Mouse (Mus musculus): ENCODE measurements at regions not wholly inside any gene's neighbourhood (a gene's known extent, or its start where the extent isn't known, plus 50 kb on each side); places are given as distances from the start of the nearest gene placed in this dataset.

DNA sequence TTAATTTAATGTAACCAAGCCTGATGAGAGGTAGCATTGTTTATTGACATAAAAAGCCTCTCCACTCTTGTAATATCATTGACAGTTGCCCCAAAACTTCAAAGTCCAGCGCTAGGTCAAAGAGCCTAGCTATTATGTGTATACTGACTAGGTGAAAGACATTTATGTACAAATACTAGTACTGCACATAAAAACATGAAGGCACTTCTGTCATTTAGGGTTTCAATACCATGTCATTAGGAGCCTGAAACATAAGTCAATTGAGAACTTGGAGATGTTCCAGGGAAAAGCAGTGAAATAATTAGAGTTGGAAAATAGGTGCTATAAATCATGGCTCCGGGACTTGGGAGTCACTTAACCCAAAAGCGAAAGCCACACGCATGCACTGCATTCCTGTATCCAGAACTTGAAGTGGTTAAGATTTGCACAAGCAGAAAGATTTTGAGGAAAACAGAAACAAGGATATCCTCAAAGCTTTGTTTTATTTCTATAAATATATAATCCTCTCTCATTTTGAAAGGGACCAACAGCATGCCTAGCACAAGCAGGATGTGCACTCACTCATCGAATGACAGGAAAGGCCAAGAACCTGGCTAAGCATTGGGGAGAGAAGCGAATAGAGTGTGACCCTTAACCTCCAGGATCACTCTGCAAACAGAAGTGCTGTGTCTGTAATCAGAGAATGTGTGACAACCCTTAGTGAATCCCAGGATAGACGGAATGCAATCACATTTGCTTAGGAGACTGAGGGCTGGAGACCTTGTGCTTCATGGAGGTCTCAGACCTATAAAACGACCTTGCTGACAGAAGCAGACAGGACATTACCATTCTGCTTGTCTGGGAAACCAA lies 176.3 kb upstream of the Crim1 start:
- no peak for DNase-seq (ENCODE audit: low spot score)

- no peak for DNase-seq (ENCODE audit: low spot score)
These were observed 175.7 kb upstream of the Crim1 start for GRCm38 (mm10) chr17:78024356-78024723.

DNA sequence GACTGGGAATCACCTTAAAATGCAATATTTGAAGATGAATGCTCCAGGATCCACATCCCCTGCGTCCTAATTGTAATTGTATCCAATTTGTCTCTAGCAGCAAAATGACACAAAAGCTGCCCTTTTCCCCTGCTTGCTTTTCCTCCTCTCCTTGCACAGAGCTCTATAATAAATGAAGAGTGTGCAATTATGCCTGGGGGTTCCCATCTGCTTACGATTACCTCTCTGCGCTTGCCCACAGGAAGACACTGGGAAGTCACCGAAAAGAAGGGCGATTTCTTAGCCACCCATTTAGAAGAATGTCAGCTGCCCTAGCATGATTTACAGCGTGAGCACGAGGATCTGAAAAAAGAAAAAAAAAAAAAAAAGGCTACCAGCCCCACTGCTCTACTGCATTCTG lies 174.8 kb upstream of the Crim1 start:
- DNase-seq (ENCODE audit: low spot score) = no peak

GRCm38 (mm10) chr17:78035648-78036047 lies 164.4 kb upstream of the Crim1 start:
- DNase-seq (ENCODE audit: low spot score) = no peak

GRCm38 (mm10) chr17:78040338-78040737 lies 159.7 kb upstream of the Crim1 start:
- DNase-seq (ENCODE audit: low spot score) = no peak

DNA sequence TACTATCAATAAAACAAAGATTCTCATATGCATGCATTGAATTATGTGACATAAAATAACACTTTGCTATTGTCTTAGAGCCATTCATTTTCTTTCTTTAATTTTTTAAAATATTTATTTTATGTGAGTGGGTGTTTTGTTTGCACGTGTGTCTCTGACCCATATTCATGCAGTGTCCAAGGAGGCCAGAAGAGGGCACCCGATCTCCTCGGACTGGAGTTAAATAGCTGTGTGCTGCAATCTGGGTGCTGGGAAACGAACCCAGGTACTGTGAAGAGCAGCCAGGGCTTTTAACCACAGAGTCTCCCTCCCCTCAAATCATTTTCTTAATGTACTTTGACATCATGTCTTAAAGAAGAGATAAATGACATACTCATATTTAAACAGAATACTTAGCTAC lies 158.8 kb upstream of the Crim1 start:
- DNase-seq (ENCODE audit: low spot score) = no peak

DNA sequence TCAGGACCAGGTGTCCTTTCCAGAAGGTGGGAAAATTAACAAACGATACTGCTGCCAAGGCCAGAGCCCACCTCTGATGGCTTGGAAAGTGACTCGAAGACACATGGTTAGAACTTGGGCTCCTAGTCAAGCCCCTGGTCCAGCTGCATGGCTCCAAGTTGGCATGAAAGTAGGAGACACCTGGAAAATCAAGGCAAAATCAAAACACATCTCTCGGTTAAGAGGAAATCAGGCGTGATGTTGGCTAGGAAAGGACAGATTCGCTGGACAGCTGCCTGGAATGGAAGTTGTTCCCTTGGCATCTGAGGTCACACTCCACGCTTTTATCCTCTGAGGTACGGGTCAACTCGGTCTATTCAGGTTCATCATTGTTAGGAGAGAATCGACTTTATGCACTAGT lies 150.3 kb upstream of the Crim1 start:
- DNase-seq (ENCODE audit: low spot score) = no peak

- no peak for DNase-seq (ENCODE audit: low spot score)
These were observed 149.8 kb upstream of the Crim1 start for GRCm38 (mm10) chr17:78050203-78050602.

- no peak for DNase-seq (ENCODE audit: low spot score)
These were observed 124.2 kb upstream of the Crim1 start for GRCm38 (mm10) chr17:78075892-78076291.

DNA sequence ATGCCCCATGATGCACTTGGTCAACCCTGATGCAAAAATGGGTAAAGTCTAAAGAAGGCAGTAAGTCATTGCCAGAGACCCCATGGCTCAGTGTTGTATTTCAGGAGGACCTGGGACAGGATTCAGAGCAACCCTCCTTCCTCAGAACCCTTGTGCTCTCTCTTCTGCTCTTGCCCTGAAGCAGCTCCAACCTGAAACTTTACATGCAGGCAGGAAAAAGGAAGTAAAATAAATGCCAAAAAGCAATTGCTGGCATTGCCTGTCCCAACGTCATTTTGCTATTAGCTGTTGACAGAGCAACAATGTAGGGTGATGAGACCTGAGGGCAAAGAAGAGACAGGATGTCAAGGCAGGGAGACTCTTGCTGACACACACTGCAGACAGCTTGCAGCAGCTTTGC lies 121.7 kb upstream of the Crim1 start:
- DNase-seq (ENCODE audit: low spot score) = no peak

GRCm38 (mm10) chr17:78084419-78084818 lies 115.6 kb upstream of the Crim1 start:
- DNase-seq (ENCODE audit: low spot score) = no peak

- peak; percentile 69 for DNase-seq (ENCODE audit: low spot score)
These were observed 113.1 kb upstream of the Crim1 start for GRCm38 (mm10) chr17:78086963-78087362.

DNA sequence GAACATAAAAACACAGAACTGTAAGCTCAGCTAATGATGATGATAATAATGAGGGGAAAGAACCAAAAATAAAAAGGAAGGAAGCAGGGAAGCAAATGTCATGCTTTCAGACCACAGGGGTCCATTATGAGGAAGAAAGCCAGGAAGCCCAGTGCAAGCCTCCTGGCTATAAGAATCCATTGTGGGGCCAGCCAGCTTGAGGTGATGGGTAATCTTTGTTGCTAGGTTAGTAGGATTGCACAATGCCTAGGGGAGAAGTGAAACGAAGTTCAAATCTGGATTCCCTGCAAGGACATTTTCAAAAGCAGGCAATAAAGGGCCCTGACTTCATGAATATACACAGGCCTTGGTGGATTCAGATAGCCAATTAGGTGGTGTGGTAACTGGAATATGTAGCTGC lies 102.3 kb upstream of the Crim1 start:
- DNase-seq (ENCODE audit: low spot score) = no peak

GRCm38 (mm10) chr17:78108793-78109192 lies 91.3 kb upstream of the Crim1 start:
- DNase-seq (ENCODE audit: low spot score) = no peak

GRCm38 (mm10) chr17:78109364-78110222 lies 90.5 kb upstream of the Crim1 start:
- DNase-seq (ENCODE audit: low spot score) = no peak

GRCm38 (mm10) chr17:78132116-78132515 lies 67.9 kb upstream of the Crim1 start:
- no peak for DNase-seq (ENCODE audit: low spot score)

DNA sequence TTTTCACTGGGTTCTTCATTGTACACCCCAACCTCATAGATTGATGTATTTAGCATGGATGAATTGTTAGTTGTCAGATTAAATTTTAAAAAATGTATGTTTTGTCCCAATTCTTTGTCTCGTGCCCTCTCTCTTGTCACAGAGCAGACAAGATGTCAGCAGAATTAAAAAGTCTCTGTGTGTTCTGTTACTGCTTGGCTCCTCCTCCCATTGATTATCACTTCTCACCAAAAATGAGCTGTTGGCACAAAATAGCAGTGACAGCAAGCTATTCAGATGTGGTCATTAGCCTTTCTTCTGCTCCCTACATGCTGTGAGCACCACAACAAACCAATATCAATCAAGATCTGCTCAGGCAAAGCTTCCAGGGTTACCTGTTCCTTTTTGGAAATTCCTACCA lies 62.1 kb upstream of the Crim1 start:
- no peak for DNase-seq (ENCODE audit: low spot score)

GRCm38 (mm10) chr17:78140660-78141059 lies 59.4 kb upstream of the Crim1 start:
- no peak for DNase-seq (ENCODE audit: low spot score)

DNA sequence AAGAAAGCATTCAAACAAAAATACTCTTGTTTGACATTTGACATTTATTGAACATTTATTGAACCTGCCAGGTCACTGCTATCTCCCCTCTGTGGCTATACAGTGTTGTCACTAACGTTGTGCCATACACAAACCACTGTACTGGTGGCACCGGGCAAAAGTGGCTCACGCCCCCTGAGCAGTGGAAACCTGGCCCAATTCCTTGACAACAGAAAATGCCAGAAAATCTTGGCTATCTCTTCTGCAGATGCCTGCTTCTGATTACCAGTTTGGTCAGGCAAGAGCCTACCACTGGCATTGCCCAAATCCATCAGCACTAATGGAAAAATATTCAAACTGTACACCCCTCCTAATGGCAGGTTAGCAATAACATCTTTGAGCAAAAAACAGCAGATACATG lies 58.9 kb upstream of the Crim1 start:
- no peak for DNase-seq (ENCODE audit: low spot score)

DNA sequence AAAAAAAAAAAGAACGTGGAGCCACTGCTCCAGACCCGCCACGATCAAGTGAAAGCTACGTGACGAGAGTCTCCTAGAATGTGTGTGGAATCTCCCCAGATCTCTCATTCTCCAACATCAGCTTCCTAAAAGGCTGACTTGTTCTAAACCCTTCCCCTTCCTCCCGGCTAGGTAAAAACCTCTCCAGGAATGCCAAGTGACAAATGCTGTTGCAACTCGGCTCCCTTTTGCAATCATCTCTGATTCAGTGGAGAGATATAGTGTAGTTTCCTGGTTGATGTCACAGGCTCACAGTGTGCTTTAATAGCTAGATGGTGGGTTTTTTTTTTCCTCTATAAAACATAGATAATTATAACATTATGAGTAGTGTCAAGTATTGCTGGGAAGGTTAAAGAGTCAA lies 57.6 kb upstream of the Crim1 start:
- no peak for DNase-seq (ENCODE audit: low spot score)

GRCm38 (mm10) chr17:78145335-78145734 lies 54.7 kb upstream of the Crim1 start:
- DNase-seq (ENCODE audit: low spot score) = no peak

Data from T-cell, adult 2 months (primary cell).